ENCODE assay signal across 10 mouse cellular contexts in the genomic region with DNA sequence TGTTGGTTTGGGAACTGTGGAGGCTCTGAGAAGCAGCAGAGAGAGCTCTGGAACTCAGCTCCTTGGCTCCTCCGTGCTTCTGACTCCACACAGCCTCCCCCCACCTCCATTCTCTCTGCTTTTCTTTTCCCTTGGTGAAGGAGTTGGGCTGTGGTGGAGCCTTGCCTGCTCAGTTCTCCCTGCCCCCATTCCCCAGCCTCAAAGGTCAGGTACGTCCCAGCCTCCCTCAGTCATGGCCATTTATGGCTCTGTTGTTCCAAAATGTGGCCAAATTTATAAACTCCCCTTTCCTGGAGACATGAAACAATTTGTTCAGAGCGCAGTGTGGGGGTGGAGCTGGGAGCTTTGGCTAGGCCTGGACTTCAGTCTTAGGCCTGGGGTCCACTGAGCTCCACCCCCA. TPM values are rescaled to one million over a fixed set of nuclear protein-coding genes. Genes with fewer than 3 reads are reported as not detected.
A peak's percentile ranks its signal among the peaks of the same experiment; 100 is the strongest.
DNase-seq lines count a peak whose midpoint lies in the region; ATAC-seq and TF ChIP-seq lines count a peak whose summit lies in the region.
"Had no signal": no experiment of that assay in that cellular context is flagged by ENCODE, and none has a peak within 500 bp of the region (broad histone marks: within the 10 kb centered on the region; RNA-seq: fewer than 3 reads in every experiment).

No protein-coding gene starts in this region.

- H3K4me3 ChIP-seq in lung, adult 2 months (replicated peaks; ENCODE audit: extremely low read depth, low read depth, low read length), result no peak overlapping the region
- H3K4me3 ChIP-seq in heart, embryonic 13.5 days, result no peak overlapping the region
- H3K4me3 ChIP-seq in stomach, embryonic 16.5 days (replicated peaks; ENCODE audit: low read length), result no peak overlapping the region
- H3K4me3 ChIP-seq in midbrain, embryonic 16.5 days (ENCODE audit: low read depth, low read length), result no peak overlapping the region
- H3K4me3 ChIP-seq: midbrain, embryonic 12.5 days had no signal

- H3K27me3 ChIP-seq in heart, embryonic 13.5 days (replicated peaks), result no peaks in the 10 kb centered on the region
- no peaks in the 10 kb centered on the region for H3K27me3 ChIP-seq in stomach, embryonic 16.5 days (ENCODE audit: control insufficient read depth, insufficient read depth, low read length)
- H3K27me3 ChIP-seq in midbrain, embryonic 16.5 days (ENCODE audit: control insufficient read depth, insufficient read depth, low read depth, low read length), result no peaks in the 10 kb centered on the region
- H3K27me3 ChIP-seq: midbrain, embryonic 12.5 days had no signal

- TF ChIP-seq CTCF in lung, adult 2 months (IDR thresholded peaks at IDR 0.05; ENCODE audit: insufficient read depth, low read length), result no peak

- no peak overlapping the region for H3K9ac ChIP-seq in heart, embryonic 13.5 days
- peak overlapping the region; percentile 34; the same call in 1 of the 2 replicates for H3K9ac ChIP-seq in stomach, embryonic 16.5 days (ENCODE audit: low read length)
- no peak overlapping the region for H3K9ac ChIP-seq in midbrain, embryonic 16.5 days (ENCODE audit: low read depth, low read length)
- H3K9ac ChIP-seq: midbrain, embryonic 12.5 days had no signal

- peaks cover 22% of the 10 kb centered on the region for H3K4me1 ChIP-seq in lung, adult 2 months (ENCODE audit: control insufficient read depth, insufficient read depth, low read length)
- peaks cover 29% of the 10 kb centered on the region for H3K4me1 ChIP-seq in heart, embryonic 13.5 days
- peaks cover 22% of the 10 kb centered on the region for H3K4me1 ChIP-seq in stomach, embryonic 16.5 days (ENCODE audit: control insufficient read depth, insufficient read depth, low read length)
- H3K4me1 ChIP-seq in midbrain, embryonic 16.5 days (ENCODE audit: control insufficient read depth, insufficient read depth, low read length), result no peaks in the 10 kb centered on the region

- H3K36me3 ChIP-seq in heart, embryonic 13.5 days, result no peaks in the 10 kb centered on the region
- H3K36me3 ChIP-seq in stomach, embryonic 16.5 days (ENCODE audit: control insufficient read depth, insufficient read depth, low read length), result no peaks in the 10 kb centered on the region
- H3K36me3 ChIP-seq in midbrain, embryonic 16.5 days (ENCODE audit: control insufficient read depth, insufficient read depth, low read length), result no peaks in the 10 kb centered on the region
- H3K36me3 ChIP-seq: midbrain, embryonic 12.5 days had no signal

- no peak for ATAC-seq in heart, embryonic 13.5 days (ENCODE audit: extremely low read depth, insufficient number of reproducible peaks, low FRiP score, low TSS enrichment)
- peak; percentile 83 for ATAC-seq in stomach, embryonic 16.5 days (ENCODE audit: insufficient read depth, low FRiP score)
- no peak for ATAC-seq in midbrain, embryonic 16.5 days
- ATAC-seq in frontal cortex, adult (ENCODE audit: low TSS enrichment), result no peak

- no peak for TF ChIP-seq POLR2A in lung, adult 2 months (IDR thresholded peaks at IDR 0.05; ENCODE audit: borderline replicate concordance, extremely low read depth, low read depth, low read length)

- DNase-seq in lung, adult 18-20 months, result peak; percentile 48 to 60
- DNase-seq in lung, adult 2 months, result no peak
- peak; percentile 83 for DNase-seq in kidney, postnatal 14 days
- no peak for DNase-seq in right cerebral cortex, adult 18-20 months
- DNase-seq: right cerebral cortex, postnatal 14 days had no signal

- no peak overlapping the region for H3K4me2 ChIP-seq in heart, embryonic 13.5 days
- no peak overlapping the region for H3K4me2 ChIP-seq in stomach, embryonic 16.5 days (ENCODE audit: low read depth, low read length)
- no peak overlapping the region for H3K4me2 ChIP-seq in midbrain, embryonic 16.5 days (ENCODE audit: low read length)
- H3K4me2 ChIP-seq: midbrain, embryonic 12.5 days had no signal

- H3K27ac ChIP-seq in heart, embryonic 13.5 days (replicated peaks), result peak overlapping the region; percentile 53
- peak overlapping the region; percentile 91 for H3K27ac ChIP-seq in stomach, embryonic 16.5 days (ENCODE audit: low read length)
- no peak overlapping the region for H3K27ac ChIP-seq in midbrain, embryonic 16.5 days (ENCODE audit: low read length)
- H3K27ac ChIP-seq: midbrain, embryonic 12.5 days had no signal

- H3K9me3 ChIP-seq in heart, embryonic 13.5 days, result no peaks in the 10 kb centered on the region
- H3K9me3 ChIP-seq in stomach, embryonic 16.5 days (replicated peaks; ENCODE audit: control insufficient read depth, low read length), result no peaks in the 10 kb centered on the region
- no peaks in the 10 kb centered on the region for H3K9me3 ChIP-seq in midbrain, embryonic 16.5 days (replicated peaks; ENCODE audit: control insufficient read depth, low read length, poor library complexity, severe bottlenecking)
- H3K9me3 ChIP-seq: midbrain, embryonic 12.5 days had no signal

- WGBS in lung, adult 2 months, result 38% methylated on average over 3 of the region's 3 CpGs
- WGBS in heart, embryonic 13.5 days, result 44% methylated on average over 3 of the region's 3 CpGs
- 27% methylated on average over 3 of the region's 3 CpGs for WGBS in stomach, embryonic 16.5 days
- WGBS in midbrain, embryonic 16.5 days, result 61% methylated on average over 3 of the region's 3 CpGs

RNA-seq across cellular contexts. Expression of gene Smtn, which starts 34.8 kb away (rescaled TPM):
- polyA plus RNA-seq in lung, adult 2 months (2012; rRNA removed), result 43.1 and 51.6 TPM in 2 replicates
- polyA plus RNA-seq in heart, embryonic 13.5 days (2015; fragmentation: Nextera tagmentation; extraction: Ambion mirVana), result 77.1 and 79.5 TPM in 2 replicates
- 122 and 128 TPM in 2 replicates for polyA plus RNA-seq in stomach, embryonic 16.5 days (2015; fragmentation: Nextera tagmentation; extraction: Ambion mirVana)
- polyA plus RNA-seq in midbrain, embryonic 16.5 days (2015; fragmentation: Nextera tagmentation; extraction: Ambion mirVana), result 14.2 and 14.7 TPM in 2 replicates

Comparison
In these comparisons a context has a peak if more than half of its experiments do, and no peak if none do; other contexts are left out.
1. DNase-seq: peak in lung, adult 18-20 months (2 of 2) and kidney, postnatal 14 days (single experiment); none in lung, adult 2 months (single experiment) and right cerebral cortex, adult 18-20 months (single experiment).